Mouse (Mus musculus): ENCODE data around the gene Fto.

The Fto gene

GRCm38 (mm10) chr8:91395340-91396055 is 82.2 kb downstream of the Fto start:
- DNase-seq, result no peak

DNA sequence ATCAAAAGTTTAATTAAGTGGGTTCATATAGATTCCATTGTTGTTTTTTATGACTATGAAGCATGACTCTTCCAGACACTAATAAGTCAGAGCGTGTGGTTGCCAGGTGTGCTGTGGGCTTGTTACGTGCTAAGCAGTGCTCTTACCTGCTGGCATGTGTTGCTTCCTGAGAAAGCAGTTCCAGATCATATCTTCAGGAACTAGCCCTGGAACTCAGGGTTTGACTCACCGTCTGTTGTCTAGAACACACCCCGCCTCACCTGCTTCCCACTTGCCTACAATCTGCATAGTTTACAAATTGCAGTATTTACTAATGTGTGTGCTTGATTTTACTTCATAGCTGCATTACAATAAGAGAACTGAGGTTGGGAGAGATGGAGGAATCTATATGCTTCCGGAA is 84.7 kb downstream of the Fto start:
- no peak for DNase-seq

DNA sequence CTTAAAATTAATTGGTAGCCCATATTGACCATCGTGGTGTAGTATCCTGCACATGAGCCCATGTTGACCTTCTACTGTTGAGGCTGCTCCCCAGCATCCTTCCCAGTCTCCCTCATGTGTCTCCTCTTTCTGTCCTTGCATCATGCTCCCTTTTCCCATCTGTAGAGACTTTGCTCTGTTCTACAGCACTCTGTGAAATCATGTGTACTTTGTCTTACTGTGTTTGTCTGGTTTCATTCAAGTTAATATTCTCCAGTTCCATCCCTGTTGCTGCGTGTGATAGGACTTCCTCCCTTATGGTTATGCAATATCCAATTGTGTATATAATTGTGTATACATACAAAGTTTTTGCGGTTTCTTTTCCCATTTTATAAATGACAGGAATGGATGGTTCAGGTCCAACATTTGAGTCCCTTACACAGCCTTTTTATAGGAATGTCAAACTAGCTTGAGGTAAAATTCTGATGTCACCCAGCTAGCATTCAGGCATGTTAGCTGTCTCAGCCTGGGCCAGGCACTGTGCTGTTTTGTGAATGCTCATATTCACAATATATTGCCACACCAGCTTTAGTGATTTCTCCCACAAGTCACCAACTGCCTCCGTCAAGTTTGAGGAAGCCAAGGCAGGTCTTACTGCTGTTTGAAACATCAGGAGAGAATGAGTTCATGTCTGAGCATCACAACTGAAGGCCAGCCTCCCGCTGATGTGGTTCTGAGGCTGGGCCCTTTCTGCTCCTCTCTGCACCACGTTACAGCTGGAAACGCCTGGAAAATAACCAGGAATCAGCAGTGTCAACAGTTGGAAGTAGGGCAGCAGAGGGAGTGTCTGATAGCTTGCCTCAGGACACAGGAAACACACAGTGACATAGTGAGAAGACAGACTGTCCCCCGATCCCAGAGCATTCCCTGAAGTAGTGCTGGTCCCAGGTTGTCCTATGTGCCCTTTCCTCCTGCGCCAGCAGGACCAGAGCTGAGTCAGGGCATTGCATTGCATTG is 90.0 kb downstream of the Fto start:
- DNase-seq, result no peak

GRCm38 (mm10) chr8:91404311-91404710 is 91.0 kb downstream of the Fto start:
- DNase-seq, result no peak

DNA sequence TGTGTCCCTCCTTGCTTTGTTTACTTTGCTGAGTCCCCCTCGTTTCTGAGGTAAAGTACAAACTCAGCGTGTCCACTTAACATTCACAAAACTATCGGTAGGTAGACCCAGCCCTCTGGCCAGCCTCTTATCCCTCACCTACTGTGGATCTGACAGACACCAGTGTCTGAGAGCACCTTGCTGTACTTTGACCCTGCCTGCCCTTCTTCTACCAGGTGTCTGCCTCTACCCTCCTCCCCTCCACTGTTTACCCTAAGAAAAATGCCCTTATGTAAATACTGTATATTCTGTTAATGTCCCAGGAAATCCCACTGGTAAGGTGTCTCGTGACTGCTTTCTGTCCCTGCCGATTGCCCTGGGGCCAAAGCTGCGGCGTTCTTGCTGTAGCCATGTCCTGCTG is 91.8 kb downstream of the Fto start:
- no peak for DNase-seq

DNA sequence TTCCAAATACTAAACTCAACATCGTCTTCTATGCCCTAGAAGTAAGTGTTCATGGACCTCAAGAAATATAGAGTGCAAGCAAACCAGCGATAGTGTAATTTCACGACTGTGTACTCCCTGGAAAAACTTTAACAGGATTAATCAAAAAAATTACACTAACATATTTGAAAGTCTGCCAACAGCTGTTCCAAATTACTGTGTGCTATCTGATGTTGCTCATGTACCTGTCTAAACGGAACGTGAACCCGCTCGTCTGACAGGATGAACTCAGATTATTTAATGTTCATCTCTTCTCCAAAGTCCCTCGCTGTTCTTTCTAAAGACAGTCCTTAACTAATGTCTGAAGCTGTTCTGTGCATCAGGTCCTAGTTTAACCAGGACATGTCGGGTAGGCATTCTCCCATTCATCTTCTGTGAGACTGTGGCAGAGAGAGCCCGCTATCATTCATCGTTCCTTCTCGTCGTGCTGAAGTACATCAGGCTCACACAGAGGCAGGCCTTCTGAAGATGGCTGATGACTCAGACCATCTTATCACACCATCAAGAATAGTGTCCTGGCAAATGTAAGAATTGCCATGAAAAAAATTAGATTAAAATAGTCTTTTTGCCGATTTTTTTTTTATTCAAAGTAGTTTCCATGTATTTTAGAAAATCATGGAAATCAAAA is 93.4 kb downstream of the Fto start:
- no peak for DNase-seq

DNA sequence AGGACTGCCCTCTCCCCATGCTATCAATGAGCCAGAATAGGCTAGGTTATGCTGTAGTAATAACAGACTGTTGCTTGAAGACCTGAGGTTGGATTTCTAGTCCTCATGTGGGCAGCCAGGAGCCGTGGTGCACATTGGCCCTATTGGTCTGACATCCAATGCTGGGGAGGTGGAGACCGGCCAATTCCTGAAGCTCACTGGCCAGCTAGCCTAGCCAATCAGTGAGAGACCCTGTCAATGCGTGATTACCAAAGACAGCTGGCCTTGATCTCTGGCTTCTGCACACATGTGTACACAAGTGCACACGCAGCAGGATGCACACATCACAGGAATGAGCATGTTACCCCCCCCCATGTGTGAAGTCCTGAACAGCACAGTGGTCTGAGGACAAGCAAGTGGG is 94.6 kb downstream of the Fto start:
- DNase-seq, result no peak

DNA sequence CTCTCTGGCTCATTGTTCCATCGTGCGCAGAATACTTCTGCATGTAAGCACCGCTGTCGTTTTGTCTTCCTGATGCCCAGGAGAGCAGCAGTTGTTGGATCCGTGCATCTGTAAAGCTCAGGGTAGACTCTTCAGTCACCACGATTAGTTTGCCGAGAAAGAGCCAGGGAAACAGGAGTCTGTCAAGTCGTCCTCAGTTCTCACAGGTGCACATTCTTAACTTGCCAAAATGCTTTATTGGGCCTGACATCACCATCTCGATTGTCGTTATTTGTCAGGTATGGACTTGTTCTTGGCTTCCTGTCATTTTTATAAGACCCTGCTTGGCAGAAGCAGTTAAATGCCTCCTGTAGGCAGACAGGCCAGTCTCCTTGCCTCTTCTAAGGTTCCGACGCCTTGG is 96.7 kb downstream of the Fto start:
- DNase-seq, result no peak

GRCm38 (mm10) chr8:91424491-91425074 is 111.3 kb downstream of the Fto start:
- no peak for DNase-seq

GRCm38 (mm10) chr8:91425251-91425866 is 112.0 kb downstream of the Fto start:
- DNase-seq, result no peak

- DNase-seq, result no peak
These were observed 113.2 kb downstream of the Fto start for GRCm38 (mm10) chr8:91426496-91426895.

- no peak for DNase-seq
These were observed 117.1 kb downstream of the Fto start for GRCm38 (mm10) chr8:91430333-91430940.

DNA sequence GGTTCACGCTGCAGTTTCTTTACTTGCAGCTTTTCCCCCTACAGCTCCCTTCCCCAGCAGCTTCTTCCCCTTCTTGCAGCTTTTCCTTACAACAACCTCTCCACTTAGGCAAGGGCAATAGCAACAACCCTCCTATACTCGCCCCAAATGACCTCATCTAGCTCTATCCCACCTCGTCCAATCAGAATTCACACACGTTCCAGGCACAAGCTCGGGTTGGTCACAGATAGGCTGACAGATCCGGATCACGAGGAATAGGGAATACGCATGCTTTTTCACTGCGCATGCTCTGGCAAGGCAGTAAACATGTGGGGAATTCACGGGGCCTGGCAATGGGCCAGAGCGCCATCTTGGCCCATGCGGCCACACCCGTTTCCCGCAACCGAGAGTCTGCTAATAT is 122.7 kb downstream of the Fto start:
- no peak for DNase-seq

DNA sequence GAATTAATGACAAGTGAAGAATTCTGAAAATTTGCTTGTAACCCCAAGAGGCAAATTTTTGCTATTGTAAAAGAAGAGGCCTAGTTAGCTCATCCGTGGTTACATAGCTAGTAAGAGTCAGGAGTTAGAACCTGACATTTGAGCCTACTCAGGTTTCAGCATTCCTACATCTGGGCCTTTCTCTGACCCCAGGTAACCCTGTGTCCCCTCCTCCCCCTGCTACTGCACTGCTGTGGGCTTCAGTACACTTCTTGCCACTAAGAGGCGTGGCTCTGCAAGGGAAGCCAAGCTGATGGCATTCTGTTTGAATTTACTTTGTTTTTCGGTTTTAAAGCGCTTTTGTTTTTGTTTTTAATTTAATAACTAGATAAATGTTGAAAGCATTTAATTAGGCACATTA is 130.6 kb downstream of the Fto start:
- DNase-seq, result no peak

DNA sequence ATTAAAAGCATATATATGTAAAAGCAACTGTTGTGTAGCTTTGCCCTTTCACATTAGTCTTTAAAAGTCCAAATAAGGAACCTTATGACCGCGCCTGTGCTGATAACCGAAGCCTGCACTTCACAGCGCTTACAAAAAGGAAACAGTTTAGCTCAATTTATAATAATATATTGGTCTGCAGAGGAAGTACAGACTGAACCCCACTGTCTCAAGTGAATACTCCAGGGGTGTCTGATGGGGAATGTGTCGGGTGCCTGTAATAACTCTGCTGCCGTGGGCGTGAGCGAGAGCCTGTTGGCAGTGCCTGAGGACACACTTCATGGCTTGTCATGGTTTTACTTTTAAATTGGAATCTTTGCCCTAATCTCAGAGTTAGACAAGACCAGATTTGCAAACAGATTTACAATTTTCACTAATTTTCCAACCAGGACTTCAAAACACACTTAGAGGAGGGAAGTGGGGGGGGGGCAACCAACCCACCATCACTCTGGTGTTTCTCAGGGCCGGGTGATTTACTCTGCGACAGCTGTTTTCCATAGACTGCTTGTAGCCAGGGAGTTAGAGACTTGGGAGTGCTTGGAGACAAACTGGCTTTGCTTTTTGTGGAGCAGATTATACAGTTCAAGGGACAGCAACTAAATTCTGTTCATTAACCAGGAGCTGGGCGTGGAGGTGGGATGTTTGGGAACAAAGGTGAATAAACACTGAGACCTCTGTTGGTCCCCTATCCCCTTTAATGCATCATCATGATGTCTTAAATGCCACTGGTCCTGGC is 131.5 kb downstream of the Fto start:
- no peak for DNase-seq

DNA sequence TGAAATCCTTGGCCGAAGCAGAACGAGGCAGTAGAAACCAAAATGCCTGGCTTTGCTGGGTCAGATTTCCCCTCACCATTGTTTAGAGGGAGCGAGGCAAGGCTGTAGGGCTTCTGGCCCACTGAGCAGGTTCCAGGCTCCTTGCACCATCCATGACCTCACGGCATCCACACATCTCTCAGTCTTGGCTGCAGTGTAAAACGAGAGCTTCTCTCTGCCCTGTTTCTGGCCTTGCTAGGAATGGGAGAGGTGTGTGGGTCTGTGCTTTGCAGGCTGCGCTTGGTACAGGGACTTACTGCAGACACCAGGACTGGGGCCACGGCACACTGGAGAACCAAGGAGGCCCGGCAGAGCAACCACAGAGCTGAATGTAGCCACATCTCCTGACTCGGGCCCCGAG is 132.2 kb downstream of the Fto start:
- no peak for DNase-seq

GRCm38 (mm10) chr8:91446008-91446407 is 132.7 kb downstream of the Fto start:
- DNase-seq, result no peak

- DNase-seq, result no peak
These were observed 135.5 kb downstream of the Fto start for GRCm38 (mm10) chr8:91448667-91449329.

GRCm38 (mm10) chr8:91454926-91455325 is 141.6 kb downstream of the Fto start:
- DNase-seq, result no peak

GRCm38 (mm10) chr8:91455591-91455990 is 142.3 kb downstream of the Fto start:
- DNase-seq, result no peak

DNA sequence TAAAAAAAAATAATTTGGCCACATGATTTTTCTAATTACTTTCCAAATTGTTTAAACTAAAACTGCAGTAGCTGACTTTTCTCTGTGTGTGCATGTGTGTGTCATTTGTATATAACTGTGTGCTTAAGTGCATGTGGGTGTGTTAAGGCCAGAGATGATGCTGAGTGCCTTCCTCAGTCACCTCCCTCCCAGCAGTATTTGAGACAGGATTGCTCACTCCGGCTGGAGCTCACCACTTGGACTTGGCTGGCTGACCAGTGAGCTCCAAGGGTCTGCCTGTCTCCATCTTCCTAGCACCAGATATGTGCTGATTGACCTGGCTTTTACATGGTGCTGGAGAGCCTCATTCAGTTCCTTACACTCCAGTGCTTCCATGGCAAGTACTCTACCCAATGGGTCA is 144.7 kb downstream of the Fto start:
- DNase-seq, result no peak
